Mouse (Mus musculus): ENCODE measurements at regions not wholly inside any gene's neighbourhood (a gene's known extent, or its start where the extent isn't known, plus 50 kb on each side); places are given as distances from the start of the nearest gene placed in this dataset.

DNA sequence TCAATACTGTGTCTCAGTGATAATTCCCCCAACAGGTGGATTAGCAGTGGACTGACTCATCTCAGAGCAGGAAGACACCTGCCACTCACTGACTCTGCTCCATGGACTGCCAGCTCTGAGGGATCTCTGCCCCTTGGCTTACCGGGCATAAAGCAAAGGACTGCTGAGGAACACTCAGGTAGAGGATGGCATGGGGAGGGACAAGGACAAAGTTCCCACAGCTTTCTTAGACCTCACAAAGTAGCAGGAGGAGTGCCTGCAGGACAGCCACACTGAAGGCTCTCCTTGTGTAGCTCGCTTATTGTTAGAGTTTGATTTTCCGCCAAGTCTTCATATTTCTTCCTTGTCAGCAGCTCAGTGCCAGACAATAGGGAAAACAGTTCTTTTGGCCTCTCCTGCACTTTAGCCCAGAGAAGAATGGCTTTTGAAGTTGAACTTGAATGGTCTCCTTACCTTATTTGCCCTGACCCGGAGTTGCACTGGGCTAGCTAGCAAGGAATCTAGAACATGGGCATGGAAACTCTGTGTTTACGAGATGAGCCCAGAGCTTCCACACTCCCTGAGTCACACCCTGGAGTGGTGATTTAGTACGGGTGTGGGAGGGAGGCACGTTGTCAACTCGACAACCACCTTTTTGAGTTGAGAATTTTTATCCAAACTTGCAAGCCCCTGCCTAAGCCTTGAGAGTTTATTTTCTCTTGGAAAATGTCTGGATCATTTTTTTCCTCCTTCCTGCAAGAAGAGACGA is 331.4 kb downstream of the Cog6 start:
- DNase-seq = peak; percentile 57 to 81

DNA sequence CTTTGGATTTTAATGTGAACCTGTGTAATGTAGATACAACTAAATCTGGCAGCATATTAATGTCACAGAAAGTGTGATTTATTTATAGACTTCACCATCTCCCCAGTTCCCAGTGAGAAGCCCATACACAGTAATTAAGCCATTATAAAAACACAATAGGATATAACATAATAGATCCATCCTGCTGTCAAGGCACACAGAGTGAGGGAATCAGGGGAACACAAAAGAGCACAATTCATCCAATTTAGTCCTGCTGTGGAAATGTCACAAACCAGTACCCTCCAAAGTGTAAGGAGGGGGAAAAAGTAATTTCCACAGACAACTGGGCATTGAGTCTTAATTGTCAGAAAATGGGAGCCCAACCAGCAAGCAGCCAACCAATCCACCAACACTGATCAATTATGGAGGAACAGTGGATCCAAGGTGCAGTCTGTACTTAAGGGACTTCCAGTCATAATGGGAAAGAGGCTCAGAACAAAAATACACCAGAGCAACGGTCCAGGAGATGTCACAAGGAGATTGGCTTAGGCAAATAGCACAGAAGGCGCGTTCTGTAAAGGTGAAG is 336.1 kb downstream of the Cog6 start:
- DNase-seq = no peak

DNA sequence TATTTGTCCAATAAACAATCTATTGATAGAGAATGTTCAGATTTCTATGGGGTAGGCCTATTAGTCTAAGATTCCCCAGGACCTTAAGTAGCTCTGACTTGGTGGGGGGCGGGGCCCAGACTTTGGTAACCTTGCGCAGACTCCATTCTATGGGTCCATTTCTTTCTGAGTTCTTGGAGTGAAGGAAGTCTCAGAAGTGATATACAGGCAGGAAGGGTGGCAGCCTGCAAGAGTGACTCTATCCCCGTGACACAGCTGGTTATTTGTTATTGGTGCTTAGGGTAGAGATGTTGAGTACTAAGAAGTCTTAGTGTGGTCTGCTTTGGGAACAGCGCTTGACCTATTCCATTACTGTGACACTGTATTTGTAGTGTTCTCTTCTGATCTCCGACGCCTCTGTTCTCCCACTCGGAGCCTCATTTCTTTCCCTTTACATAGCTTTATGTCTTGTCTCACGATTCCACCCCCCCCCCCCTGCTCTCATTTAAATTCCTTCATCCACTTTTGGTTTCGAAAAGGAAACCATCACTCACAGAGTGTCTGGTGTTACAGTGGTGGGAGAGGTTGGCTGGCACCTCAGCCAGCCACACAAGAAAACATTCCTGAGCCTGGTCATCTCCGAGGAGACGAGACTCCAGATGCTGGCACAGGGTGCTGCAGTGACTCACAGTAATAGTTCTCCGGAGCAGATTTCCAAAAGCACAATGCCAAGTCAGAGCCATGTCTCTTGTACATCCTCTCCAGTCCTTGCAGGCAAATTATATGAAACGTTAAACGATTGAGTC is 340.0 kb downstream of the Cog6 start:
- DNase-seq = peak; percentile 17 to 21

DNA sequence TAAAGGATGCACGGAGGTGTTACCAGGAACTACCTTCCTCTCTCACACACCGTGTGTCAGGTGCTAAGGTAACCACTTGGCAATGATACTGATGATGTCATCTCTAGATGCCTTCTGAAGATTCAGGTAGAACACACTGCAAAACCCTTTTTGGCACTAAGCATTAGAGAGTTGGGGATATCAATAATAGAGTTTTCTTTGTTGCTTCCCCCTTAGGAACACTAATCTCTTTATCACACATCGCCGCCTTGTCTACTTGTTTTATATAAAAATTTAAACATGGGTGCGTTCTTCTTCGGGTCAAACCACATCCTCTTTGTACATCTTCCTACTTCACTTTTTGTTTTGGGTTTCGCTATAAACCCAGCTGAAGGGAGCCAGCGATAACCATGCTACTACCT is 346.4 kb downstream of the Cog6 start:
- DNase-seq = no peak

DNA sequence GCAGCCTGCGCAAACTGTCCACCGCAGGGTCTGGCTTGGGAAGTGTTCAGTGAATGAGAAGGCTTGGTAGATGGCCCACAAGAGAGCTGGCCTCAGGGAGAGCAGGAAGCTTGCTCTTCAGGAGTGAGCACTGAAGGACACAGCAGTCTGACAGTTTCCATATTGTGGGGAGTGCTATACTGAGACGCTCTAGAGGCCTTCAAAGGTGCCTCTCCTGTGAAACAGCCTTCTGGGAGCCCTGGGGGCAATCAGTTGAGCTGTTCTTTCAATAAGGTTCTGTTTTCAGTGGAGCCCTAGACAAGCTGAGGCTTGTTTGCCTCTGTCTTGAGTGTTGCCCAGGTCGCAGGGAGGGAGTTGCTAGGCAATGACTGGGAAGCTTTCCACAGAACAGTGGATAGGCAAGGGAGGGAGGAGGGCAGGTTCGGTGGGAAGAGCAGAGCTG is 353.9 kb downstream of the Cog6 start:
- DNase-seq = no peak

DNA sequence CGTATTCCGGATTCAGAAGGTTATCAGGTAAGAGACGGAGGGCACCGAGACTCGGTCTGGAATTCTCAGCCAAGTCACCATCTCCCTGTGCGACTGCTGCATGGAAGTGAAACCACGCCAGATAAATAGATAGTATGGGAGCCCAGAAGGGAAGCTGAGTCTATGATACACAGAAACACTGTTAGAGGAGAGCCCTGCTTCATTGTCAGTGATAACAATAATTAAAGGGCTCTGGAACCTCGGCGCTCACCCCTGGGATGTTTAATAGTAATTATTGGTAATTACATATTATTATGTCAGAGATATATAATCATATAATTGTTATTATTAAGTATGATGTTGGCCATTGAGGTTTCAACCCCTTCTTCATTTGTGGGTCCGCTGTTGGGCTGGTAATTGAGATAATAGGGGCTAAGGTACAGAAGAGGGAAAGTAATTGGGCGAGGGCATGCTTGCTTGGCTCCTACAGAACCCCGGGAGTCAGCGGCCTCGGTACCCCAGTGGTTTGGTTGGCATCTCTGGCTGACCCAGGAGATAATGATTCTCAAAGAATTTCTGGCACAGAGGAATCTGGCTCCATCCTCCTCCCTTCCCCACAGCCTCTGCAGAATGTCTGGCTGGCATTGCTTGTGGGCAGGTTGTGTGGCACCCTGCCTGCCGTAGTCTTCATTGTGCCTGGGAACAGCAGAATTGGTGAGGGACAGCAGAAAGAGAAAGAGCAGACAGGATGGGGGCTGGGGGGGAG is 354.7 kb downstream of the Cog6 start:
- no peak for DNase-seq

DNA sequence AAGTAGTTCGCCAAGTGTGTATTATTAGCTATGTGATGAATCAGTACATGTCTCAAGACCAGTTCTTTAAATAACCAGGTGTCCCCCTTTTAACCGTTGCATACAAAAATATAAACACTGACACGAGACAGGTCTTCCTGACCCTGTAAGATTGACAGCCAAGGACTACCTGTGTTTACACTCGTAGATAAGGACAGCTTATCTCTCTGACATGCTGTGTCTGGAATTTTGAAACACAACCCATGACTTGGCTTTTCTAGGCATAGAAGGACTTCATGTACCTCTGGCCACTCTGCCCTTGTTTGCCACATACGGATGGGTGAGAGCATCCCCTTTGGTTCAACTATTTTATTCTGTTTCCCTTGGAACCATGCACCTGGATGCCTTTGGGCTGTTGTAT is 364.0 kb downstream of the Cog6 start:
- DNase-seq = no peak

DNA sequence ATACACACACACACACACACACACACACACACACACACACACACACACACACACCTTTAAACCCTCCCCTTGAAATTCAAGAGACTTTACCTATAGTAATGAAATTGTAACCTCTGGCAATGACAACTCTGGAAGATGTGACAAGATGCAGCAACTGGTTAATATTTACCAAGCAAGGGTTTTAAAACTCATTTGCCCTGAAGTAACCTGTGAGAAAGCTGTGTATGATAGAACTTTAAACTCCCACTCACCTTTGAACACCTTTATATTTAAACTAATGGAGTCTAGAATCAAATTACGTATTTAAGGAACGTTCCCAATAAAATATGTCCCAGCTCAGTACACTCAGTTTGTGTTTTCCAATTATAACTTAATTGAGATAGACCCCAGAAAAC is 364.6 kb downstream of the Cog6 start:
- DNase-seq = peak in 1 of 2 experiments; percentile 38

DNA sequence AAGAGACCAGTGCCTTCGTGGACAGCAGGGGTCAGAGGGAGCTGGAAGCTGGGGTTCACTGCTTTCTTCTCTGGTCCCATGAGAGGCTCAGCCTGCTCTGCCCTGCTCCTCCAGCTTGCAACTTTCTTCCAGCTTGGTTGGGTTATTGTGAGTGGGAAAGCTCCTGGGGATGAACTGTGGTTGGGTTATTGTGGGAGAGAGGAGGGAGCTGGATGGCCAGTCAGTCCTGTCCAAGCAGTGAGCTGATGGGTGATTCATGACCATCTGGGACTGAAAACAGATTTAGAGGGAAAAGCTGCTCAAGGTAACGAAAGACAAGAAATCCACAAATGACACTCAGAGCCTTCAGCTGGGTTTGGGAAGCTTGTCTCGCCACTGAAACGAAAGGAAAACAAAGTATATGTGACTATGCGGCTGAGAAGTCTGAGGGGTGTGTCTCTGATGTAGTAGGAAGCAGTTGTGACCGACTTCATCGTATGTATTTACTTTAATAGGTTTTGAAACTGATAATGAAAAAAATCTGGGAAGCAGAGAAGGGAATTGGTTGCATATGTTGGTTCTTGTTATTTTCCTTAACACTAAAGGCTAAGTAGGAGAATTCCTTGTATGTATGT is 365.1 kb downstream of the Cog6 start:
- DNase-seq = no peak

DNA sequence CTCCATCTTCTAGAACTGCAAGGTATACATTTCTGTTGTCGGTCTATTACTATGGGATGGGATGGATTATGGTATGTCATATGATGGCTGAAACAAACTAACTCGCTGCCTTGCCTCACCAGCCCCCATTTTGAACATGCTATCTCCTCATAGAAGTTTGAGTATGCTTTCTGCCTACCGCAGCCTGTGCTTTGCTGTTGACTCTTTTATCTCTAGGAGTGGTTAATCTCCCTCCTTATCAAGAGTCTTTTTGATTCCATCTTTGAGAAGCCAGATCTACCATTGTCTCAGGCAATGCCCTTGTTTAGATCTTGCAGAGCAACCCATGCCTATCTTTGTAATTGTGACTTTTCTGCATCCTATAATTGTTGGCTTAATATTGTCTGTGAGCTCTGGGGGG is 367.0 kb downstream of the Cog6 start:
- no peak for DNase-seq

DNA sequence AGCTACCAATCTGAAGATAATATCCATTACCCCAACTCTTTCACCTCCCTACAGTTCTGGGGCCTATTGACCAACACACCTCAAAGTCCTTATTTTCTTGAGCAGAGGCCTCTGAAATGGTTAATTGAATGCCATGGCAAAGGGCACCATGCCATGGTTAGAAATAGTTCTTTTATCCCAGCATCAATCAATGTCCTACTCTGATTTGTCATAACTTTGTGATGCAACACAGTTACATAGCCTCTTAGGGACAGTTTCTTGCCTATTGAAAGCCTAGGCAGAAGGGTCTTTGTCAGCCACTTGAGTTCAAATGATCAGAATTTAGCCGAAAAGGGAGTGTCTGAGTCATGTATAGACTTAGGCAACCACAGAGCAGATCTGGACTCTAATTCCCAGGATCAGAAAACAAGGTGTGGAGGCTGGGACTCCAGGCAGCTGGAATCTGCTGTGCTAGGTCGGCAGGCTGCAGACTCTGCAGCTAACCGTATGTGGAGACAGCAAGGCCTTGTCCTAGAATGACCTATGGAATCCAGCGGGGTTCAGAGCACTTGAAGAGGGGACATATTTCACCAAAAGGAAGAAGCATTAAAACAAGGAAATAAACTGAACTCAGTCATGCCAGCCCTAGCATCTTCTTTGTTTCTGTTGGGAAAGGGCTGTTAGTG is 368.1 kb downstream of the Cog6 start:
- DNase-seq = no peak

DNA sequence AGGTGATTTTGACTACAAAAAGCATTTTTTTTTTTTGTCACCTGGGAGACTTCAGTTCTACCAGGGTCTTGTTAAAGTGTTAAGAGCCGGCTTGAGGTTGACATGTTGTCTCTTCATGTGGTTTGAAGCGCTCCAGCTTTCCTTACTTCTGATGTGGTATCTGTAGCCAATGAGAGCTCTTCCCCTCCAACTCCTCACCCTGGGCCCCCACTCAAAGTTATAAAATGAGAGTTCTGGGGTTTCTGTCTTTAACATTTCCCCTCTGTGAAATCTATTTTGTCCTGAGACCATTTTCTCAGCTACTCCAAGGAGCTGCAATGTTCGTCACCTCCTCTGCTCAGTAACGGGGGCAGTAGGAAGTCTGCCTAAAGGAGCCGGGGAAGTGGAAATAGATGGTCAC is 369.1 kb downstream of the Cog6 start:
- DNase-seq = no peak

DNA sequence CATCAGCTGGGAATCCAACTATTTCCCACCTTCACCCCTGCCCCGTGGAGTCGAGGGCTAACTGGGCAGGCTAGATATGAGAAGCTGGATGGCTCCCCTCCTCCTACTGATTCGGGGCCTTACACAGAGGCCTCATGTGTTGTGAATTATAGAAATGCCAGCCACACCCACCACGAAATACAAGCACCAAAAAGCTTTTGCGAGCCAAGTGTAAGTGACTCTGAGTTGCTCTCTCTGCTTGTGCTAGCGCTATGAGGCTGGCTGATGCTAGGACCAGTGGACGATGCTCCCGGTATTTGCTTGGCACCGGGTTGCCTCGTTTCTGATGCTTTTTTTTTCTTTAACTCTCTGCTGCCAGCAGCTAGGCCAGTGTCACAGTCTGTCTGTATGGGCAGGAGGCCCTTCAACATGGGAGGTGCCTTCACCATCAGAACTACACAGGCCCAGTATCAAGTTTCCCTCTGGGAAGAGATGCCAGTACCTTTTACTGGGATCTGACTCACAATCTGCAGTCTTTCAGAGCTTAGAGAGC is 369.8 kb downstream of the Cog6 start:
- no peak for DNase-seq

DNA sequence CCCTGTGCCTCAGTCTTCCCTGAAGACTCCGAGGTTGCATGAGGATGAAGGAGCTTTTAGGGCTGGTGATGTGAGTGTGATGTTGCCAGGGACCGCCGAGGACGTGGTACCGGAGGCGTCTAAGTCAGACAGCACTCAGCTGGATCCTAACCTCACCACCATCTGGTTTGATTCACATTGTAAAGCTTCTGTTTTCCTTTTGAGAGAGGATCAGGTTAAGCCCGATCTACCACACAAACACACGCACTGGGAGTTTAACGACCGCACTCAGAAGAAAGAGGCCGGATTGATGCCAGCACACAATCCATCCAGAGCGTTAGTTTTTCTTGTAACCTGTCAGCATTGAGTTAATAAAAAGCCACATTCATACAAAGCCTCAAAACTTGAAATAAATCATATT is 371.9 kb downstream of the Cog6 start:
- no peak for DNase-seq

DNA sequence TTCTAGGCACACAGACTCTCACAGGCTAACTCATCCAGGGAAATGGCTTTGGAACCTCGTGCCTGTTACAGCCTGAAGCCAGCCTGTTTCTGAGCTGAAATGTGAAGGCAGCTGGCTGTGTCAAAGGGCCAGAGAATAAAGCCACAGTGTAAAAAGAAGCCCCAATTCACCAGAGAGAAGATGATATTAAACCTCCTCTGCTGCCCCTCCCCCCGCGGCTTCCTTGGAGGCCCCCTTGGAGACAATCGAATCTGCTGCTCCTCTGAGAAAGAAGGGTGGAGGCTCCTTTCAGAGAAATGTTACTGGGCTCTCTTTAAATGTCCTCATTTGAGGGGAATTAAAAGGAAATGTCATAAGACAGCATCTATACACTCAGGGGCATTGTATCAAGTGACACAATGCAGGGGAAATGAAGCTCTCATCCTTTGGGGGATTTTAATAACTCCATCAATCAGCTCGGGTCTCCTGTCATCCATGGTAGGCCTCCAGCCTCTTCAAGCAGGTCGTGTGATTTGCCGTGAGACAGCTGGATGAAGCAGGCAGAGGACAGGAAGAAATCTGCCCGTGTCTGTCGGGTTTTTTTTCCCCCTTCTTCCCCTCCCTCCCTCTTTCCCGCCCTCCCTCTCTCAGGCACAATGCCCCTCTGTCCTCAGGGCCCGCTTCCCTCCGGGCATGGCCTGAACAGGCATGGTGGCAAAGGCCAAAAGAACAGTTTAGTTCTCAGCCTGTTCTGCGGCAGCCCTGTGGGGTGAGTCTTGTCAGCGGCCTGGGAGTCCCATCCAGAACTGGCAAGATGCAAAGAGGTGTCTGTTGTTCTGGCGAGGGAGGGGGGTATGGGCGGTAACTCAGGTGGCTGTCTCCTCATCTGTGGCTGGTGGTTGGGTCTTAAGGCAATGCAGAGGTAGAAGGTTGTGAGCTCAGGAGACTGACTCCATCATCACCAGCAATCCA is 372.6 kb downstream of the Cog6 start:
- no peak for DNase-seq

DNA sequence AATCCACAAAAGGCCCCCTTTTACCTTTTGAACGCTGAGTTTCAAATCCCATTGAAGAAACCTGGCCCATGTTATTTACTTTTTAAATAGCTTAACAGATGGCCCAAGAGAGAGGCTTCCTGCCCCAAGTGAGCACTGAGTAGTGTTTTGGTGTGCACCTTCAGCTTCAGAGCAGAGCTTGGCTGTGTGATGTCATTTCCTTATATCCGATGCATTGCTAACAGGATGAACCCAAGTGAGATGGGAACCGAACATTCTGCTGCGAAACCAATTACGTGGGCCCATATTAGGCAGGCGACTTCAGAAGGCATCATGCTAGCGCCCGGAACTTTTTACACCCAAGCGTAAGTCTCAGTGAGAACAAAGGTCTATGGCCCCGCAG is 373.2 kb downstream of the Cog6 start:
- no peak for DNase-seq

DNA sequence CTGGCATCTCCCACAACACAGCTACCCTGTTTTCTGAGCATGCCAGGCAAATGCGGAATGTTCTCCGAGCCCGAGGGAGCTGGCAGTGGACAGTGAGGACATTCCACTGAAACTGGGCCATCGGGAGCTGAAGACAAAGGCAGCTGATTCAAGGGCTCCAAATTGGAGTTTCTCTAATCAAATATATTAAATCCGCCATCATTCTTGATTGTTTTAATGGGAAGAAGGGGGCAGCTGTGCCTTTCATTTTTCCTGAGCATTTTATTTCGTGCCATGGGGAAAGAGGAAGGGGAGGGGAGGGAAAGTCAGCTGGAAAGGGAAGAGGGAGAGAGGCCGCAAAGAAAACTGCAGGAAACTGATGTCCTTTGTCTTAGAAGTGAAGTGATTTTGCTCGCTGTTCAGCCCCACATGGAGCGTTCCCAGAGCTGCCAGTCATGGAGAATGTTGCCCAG is 373.9 kb downstream of the Cog6 start:
- no peak for DNase-seq

DNA sequence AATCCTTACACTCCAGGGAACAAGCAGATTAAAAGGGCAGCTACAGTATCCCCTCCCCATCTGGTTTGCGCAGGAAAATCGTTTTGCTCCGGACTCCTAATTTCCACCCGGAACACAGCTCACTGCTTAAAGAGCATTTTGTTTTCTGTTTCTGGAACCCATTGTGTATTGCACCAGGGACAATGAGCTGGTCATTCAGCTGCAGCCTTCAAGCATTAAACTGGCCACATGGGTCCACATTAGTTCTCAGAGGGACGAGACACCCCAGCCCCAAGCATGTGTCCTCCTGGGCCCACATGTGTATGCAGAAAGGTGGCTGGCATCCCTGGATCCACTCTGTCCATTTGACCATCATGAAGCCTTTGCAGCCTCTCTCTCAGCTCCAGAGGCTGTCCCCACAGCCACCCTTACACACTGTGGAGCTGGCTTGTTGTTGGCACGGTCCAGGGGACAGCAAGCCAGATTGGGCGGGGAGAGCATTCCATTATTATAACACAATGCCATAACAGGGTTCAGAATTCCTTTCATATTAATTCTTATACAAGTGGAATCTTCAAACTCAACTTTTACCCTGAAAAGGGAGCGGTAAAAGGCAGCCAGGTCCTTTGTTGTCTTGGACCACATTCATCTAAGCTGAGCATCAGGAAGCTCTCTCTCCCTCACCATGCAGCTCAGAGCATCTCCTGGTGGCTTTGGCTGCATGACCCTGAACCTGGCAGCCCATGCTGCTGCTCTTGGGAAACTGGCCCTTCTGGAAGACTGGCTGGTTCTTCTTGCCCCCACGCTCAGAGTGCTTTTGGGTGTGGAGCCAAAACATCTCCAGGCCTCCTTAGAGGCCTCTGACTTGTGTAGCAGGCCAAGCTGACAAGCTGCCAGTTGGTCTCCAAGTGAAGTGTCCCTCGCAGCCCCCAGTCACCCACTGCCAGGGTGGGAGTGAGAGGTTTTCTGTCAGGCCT is 373.4 kb downstream of the Foxo1 start:
- peak in 1 of 2 experiments; percentile 29 for DNase-seq
